Mouse (Mus musculus) macrophage (primary cell): ENCODE measurements around the gene Arrdc2. TPM values are rescaled to one million over a fixed set of nuclear protein-coding genes. Genes with fewer than 3 reads are reported as not detected.

Experiments
- H3K27ac ChIP-seq: fragments of 350-480 bp; formaldehyde crosslinking; 2 replicates; pipeline ENCODE4 v1.9.0; 2021
- H3K36me3 ChIP-seq: fragments of 350-480 bp; formaldehyde crosslinking; 2 replicates; pipeline ENCODE4 v1.9.0; 2021; ENCODE audit errors: inconsistent target
- H3K4me3 ChIP-seq: fragments of 350-480 bp; formaldehyde crosslinking; 2 replicates; pipeline ENCODE4 v1.9.0; 2021; ENCODE audit errors: inconsistent target
- H3K79me2 ChIP-seq: fragments of 350-480 bp; formaldehyde crosslinking; 2 replicates; pipeline ENCODE4 v1.9.0; 2021; ENCODE audit errors: inconsistent target
- WGBS: methylation state at CpG from one replicate; pipeline ENCODE4 v1.1.7; 2026; ENCODE audit warnings: inconsistent platforms; ENCODE audit not compliant: missing documents; 5-methylcytosine and 5-hydroxymethylcytosine counted together
- polyA plus RNA-seq: library from polyadenylated mRNA; stranded (reverse); fragments of 250-400 nt; gene quantifications from 3 replicates; pipeline ENCODE4 v1.2.4, GENCODE M21; 2018; ENCODE audit warnings: inconsistent platforms

Arrdc2 gene
- polyA plus RNA-seq, 1 experiment from 2014 or later: 12.1 TPM

GRCm38 (mm10) chr8:70852595-70853231 lies 13.2 kb upstream of the Arrdc2 start:
- no peaks in the 10 kb centered on the region for H3K36me3 ChIP-seq
- WGBS: 96% methylated on average over 39 of the region's 41 CpGs
- no peaks in the 10 kb centered on the region for H3K79me2 ChIP-seq
- H3K27ac ChIP-seq: no peak overlapping the region
- no peak overlapping the region for H3K4me3 ChIP-seq

GRCm38 (mm10) chr8:70851837-70852236 lies 12.3 kb upstream of the Arrdc2 start:
- 91% methylated on average over 6 of the region's 6 CpGs for WGBS
- Histone ChIP-seq H3K27ac (no peak overlapping the region), H3K4me3 (no peak overlapping the region), H3K36me3 (no peaks in the 10 kb centered on the region), H3K79me2 (no peaks in the 10 kb centered on the region)

- Histone ChIP-seq H3K36me3 (no peaks in the 10 kb centered on the region), H3K79me2 (no peaks in the 10 kb centered on the region), H3K4me3 (no peak overlapping the region), H3K27ac (no peak overlapping the region)
- 96% methylated on average over 4 of the region's 4 CpGs for WGBS
Observed at GRCm38 (mm10) chr8:70850947-70851346, 11.4 kb upstream of the Arrdc2 start.

- Histone ChIP-seq H3K36me3 (no peaks in the 10 kb centered on the region), H3K4me3 (no peak overlapping the region)
- 86% methylated on average over 6 of the region's 7 CpGs for WGBS
Observed at GRCm38 (mm10) chr8:70850132-70850845, 10.8 kb upstream of the Arrdc2 start.

GRCm38 (mm10) chr8:70849333-70849990 lies 9.9 kb upstream of the Arrdc2 start:
- Histone ChIP-seq H3K4me3 (no peak overlapping the region), H3K79me2 (no peaks in the 10 kb centered on the region), H3K27ac (no peak overlapping the region), H3K36me3 (no peaks in the 10 kb centered on the region)
- 82% methylated on average over 3 of the region's 3 CpGs for WGBS

More at GRCm38 (mm10) chr8:70850132-70850845, 10.8 kb upstream of the Arrdc2 start:
- no peaks in the 10 kb centered on the region for H3K79me2 ChIP-seq
- H3K27ac ChIP-seq: no peak overlapping the region

GRCm38 (mm10) chr8:70846371-70847154 lies 7.0 kb upstream of the Arrdc2 start:
- no peaks in the 10 kb centered on the region for H3K36me3 ChIP-seq
- no peak overlapping the region for H3K4me3 ChIP-seq
- H3K27ac ChIP-seq: no peak overlapping the region
- no peaks in the 10 kb centered on the region for H3K79me2 ChIP-seq
- WGBS: 54% methylated on average over 15 of the region's 15 CpGs

GRCm38 (mm10) chr8:70845108-70845507 lies 5.6 kb upstream of the Arrdc2 start:
- Histone ChIP-seq H3K27ac (no peak overlapping the region), H3K4me3 (no peak overlapping the region), H3K36me3 (no peaks in the 10 kb centered on the region), H3K79me2 (no peaks in the 10 kb centered on the region)
- WGBS: 69% methylated on average over 5 of the region's 5 CpGs

- no peaks in the 10 kb centered on the region for H3K36me3 ChIP-seq
- H3K27ac ChIP-seq: no peak overlapping the region
- H3K4me3 ChIP-seq: no peak overlapping the region
- no peaks in the 10 kb centered on the region for H3K79me2 ChIP-seq
- WGBS: 8% methylated on average over 6 of the region's 6 CpGs
Observed at GRCm38 (mm10) chr8:70844523-70844922, 5.0 kb upstream of the Arrdc2 start.

- Histone ChIP-seq H3K79me2 (no peaks in the 10 kb centered on the region), H3K27ac (no peak overlapping the region), H3K36me3 (no peaks in the 10 kb centered on the region), H3K4me3 (no peak overlapping the region)
- 87% methylated on average over 6 of the region's 8 CpGs for WGBS
Observed at GRCm38 (mm10) chr8:70843941-70844340, 4.4 kb upstream of the Arrdc2 start.

- H3K27ac ChIP-seq: no peak overlapping the region
- no peaks in the 10 kb centered on the region for H3K36me3 ChIP-seq
- H3K79me2 ChIP-seq: peaks cover 5% of the 10 kb centered on the region
- 92% methylated on average over 5 of the region's 5 CpGs for WGBS
- H3K4me3 ChIP-seq: no peak overlapping the region
Observed at GRCm38 (mm10) chr8:70843214-70843773, 3.8 kb upstream of the Arrdc2 start.

GRCm38 (mm10) chr8:70842484-70842883 lies 3.0 kb upstream of the Arrdc2 start:
- Histone ChIP-seq H3K4me3 (no peak overlapping the region), H3K79me2 (peaks cover 12% of the 10 kb centered on the region), H3K36me3 (no peaks in the 10 kb centered on the region), H3K27ac (no peak overlapping the region)
- 93% methylated on average over 20 of the region's 25 CpGs for whole genome bisulfite sequencing

GRCm38 (mm10) chr8:70841147-70842072 lies 1.9 kb upstream of the Arrdc2 start:
- H3K36me3 ChIP-seq: peaks cover 3% of the 10 kb centered on the region; the same call in 1 of the 2 replicates
- no peak overlapping the region for H3K4me3 ChIP-seq
- peak overlapping the region; percentile 82; the same call in 1 of the 2 replicates for H3K27ac ChIP-seq
- peaks cover 12% of the 10 kb centered on the region for H3K79me2 ChIP-seq
- WGBS: 30% methylated on average over 22 of the region's 22 CpGs

- peaks cover 11% of the 10 kb centered on the region; the same call in 1 of the 2 replicates for H3K36me3 ChIP-seq
- 91% methylated on average over 9 of the region's 10 CpGs for whole genome bisulfite sequencing
- no peak overlapping the region for H3K4me3 ChIP-seq
- H3K79me2 ChIP-seq: peaks cover 12% of the 10 kb centered on the region
- H3K27ac ChIP-seq: peak overlapping the region; percentile 82
Observed at GRCm38 (mm10) chr8:70840590-70840989, 1.1 kb upstream of the Arrdc2 start.
